Mouse (Mus musculus) small intestine, adult 2 months (tissue): ENCODE measurements around the gene Slc44a2.

Experiments used
- CTCF ChIP-seq: fragments of 200-500 bp; IDR thresholded peaks from 2 replicates; pipeline ENCODE4 v1.5.1; 2012; ENCODE audit warnings: low read depth, mild to moderate bottlenecking, control low read depth, inconsistent platforms, low read length, moderate library complexity, mixed read lengths; ENCODE audit not compliant: insufficient replicate concordance, insufficient read length; ENCODE audit errors: extremely low read depth
- POLR2A ChIP-seq: fragments of 200-500 bp; IDR thresholded peaks from 2 replicates; pipeline ENCODE4 v1.6.1; 2012; ENCODE audit warnings: low read depth, mild to moderate bottlenecking, control low read depth, inconsistent platforms, low read length, moderate library complexity

DNA sequence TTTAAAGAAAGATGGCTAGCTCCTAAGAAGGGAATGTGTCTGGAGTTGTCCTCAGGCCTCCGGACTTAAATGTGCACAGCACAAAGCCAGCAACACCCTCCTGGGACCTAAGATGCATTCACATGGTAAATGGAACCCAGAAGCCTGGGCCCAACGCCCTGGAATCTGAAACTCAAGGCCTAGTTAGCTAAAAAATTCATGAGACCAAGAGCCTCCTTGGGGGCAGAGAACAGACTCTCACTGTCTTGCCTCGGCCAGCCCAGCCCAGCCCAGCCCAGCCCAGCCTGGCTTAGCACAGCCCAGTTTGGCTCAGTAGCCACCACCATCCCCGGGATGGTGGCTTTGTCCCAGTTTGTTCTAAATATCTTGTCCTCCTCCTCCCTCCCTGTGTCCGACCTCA lies 5.1 kb upstream of the Slc44a2 start:
- TF ChIP-seq CTCF, result no peak
- no peak for TF ChIP-seq POLR2A
